Mouse (Mus musculus): ENCODE results near the gene Setdb2. TPM values are rescaled to one million over a fixed set of nuclear protein-coding genes. Genes with fewer than 3 reads are reported as not detected.
"Not testable (repeated sequence)": the region's sequence is repeated elsewhere in the genome, so short reads cannot be mapped to it uniquely, and the experiment has no call there.

The Setdb2 gene
- polyA plus RNA-seq, 1 experiment from 2014 or later, result 5.6 TPM

DNA sequence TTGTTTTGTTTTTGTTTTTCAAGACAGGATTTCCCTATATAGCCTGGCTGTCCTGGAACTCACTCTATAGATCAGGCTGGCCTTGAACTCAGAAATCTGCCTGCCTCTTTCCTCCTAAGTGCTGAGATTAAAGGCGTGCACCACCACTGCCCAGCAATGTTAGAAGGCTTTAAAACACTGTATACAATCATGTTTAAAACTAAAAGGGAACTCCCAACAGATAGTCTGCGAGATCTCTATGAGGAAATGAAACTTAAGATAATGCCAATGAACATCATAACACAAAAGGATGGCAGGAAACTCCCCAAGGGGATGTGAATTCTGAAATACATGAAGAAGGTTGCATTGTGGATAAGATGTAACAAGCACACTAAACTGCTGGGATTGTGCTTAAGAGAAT, 2.2 kb downstream of the Setdb2 start:
- CTCF ChIA-PET, result no interaction called here
- no peak for TF ChIP-seq CTCF (IDR thresholded peaks at IDR 0.05)
- ATAC-seq (no peak), DNase-seq (ENCODE audit: low read depth, low spot score) (no peak)
- no peaks in the 10 kb centered on the region for H3K27me3 ChIP-seq
- in situ Hi-C loops (cut with MboI; ENCODE audit: low pct_unique_long_range_greater_than_20kb), result no loop called here
- POLR2A ChIA-PET, result no interaction called here

DNA sequence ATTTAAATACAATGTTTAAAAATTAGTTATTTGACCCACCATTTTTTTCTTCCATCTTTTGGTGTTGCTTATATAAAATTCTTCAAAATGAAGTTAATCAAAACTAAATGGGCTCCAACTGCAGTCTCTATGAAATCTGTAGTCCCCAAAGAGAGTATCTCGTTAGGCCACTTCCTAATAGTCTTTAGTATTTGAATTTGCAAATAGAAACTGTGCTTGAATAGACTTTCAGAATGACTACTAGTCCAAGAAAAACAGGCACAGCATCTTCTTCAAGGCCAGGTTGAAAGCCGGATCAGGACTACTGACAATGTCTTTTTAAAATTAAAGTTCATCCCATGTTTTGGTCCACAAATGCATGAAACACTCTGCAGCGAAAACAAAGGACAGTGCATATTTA, 3.3 kb downstream of the Setdb2 start:
- no peak for TF ChIP-seq CTCF (IDR thresholded peaks at IDR 0.05)
- ATAC-seq (no peak), DNase-seq (ENCODE audit: low read depth, low spot score) (no peak)
- ChIA-PET POLR2A (no interaction called here), CTCF (no interaction called here)
- in situ Hi-C loops (cut with MboI; ENCODE audit: low pct_unique_long_range_greater_than_20kb), result no loop called here
- no peaks in the 10 kb centered on the region for H3K27me3 ChIP-seq

DNA sequence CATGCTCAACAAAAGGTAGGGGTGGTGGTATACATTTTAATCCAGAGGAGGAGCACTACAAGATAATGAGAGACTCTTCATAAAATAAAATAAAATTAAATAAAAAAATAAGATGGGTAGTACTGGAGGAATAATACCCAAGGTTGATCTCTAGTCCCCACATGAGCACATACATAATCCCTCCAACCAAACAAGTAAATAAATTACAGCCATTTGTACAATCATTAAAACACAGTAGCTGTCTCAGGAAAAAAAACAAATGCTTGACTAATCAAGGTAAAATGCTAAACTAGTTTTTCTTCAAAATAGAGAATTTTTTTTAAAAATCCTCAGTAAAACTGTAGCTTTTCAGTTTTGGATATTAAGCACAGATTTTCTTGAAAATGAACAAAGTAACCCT, 5.5 kb downstream of the Setdb2 start:
- CTCF ChIA-PET, result no interaction called here

DNA sequence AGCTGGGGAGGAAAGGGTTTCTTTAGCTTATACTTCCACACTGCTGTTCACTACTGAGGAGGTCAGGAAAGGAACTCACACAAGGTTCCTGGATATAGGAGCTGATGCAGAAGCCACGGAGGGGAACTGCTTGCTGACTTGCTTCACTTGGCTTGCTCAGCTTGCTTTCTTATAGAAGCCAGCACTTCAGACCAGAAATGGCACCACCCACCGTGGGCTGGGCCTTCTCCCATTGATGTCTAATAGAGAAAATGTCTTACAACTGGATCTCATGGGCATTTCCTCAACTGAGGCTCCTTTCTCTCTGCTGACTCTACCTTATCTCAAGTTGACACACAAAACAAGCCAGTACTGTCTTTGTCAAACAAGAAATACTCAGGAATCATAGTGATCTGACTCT, 6.8 kb downstream of the Setdb2 start:
- no peak for TF ChIP-seq CTCF (IDR thresholded peaks at IDR 0.05)
- ATAC-seq (no peak), DNase-seq (ENCODE audit: low read depth, low spot score) (no peak)
- in situ Hi-C loops (cut with MboI; ENCODE audit: low pct_unique_long_range_greater_than_20kb), result no loop called here
- CTCF ChIA-PET, result interaction anchor here (1.4 kb wide), 1 partner anchor 34 kb away, joined by 3 read pairs; no protein-coding TSS in a partner anchor
- no peaks in the 10 kb centered on the region for H3K27me3 ChIP-seq
- POLR2A ChIA-PET, result no interaction called here

More for the DNA sequence above, 5.5 kb downstream of the Setdb2 start:
- DNase-seq (ENCODE audit: low read depth, low spot score) (no peak), ATAC-seq (no peak)
- in situ Hi-C loops (cut with MboI; ENCODE audit: low pct_unique_long_range_greater_than_20kb), result no loop called here
- TF ChIP-seq CTCF (IDR thresholded peaks at IDR 0.05), result no peak
- H3K27me3 ChIP-seq, result no peaks in the 10 kb centered on the region
- POLR2A ChIA-PET, result no interaction called here

DNA sequence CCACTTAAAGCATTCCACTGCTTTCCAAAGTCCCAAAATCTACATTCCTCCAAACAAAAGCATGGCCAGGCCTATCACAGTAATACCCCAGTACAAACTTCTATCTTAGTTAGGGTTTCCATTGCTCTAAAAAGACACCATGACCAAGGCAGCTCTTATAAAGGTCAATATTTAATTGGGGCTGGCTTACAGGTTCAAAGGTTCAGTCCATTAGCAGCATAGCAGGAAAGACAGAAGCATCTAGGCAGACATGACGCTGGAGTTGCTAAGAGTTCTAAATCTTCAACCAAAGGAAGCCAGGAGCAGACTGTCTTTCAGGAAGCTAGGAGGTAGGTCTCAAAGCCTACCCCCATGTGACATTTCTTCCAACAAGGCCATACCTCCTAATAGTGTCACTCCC, 10.1 kb downstream of the Setdb2 start:
- no peak for TF ChIP-seq CTCF (IDR thresholded peaks at IDR 0.05)
- DNase-seq (ENCODE audit: low read depth, low spot score) (no peak), ATAC-seq (no peak)
- ChIA-PET CTCF (no interaction called here), POLR2A (no interaction called here)
- in situ Hi-C loops (cut with MboI; ENCODE audit: low pct_unique_long_range_greater_than_20kb), result no loop called here
- H3K27me3 ChIP-seq, result no peaks in the 10 kb centered on the region

DNA sequence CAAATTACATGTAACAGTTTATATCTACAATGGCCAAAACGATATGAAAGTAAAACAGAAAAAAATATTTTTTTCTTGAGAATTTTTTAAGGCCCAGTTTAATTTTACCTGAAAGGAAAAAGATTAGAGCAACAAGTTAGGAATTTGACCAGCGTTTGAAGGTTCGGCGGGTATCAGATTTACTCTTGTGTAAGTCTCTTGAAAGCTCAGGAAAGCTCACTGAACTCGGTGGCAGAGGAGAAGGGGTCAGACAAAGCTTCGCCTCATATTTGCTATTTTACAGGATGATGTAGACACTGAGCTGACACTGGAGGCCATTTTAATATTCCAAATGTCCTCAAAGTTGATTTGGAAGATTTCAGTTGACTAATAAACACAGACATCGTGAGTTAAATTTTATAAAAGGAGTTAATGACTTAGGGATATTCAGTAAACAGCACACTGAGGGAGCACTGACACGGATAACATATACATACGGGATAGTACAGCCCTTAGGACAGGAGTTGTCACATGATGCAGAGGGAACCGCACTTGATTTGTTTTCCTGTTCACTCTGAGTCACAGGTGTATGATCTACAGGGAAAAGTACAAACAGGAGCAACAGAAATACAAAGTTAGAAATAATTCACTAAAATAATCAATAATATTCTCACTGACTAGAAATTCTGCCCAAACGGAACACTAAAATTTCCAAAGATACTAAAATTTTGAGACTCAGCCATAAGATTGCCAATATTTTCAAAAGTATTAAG, 17.6 kb downstream of the Setdb2 start:
- DNase-seq (ENCODE audit: low read depth, low spot score) (no peak), ATAC-seq (no peak)
- ChIA-PET POLR2A (no interaction called here), CTCF (no interaction called here)
- H3K27me3 ChIP-seq, result no peaks in the 10 kb centered on the region
- in situ Hi-C loops (cut with MboI; ENCODE audit: low pct_unique_long_range_greater_than_20kb), result no loop called here
- no peak for TF ChIP-seq CTCF (IDR thresholded peaks at IDR 0.05)

DNA sequence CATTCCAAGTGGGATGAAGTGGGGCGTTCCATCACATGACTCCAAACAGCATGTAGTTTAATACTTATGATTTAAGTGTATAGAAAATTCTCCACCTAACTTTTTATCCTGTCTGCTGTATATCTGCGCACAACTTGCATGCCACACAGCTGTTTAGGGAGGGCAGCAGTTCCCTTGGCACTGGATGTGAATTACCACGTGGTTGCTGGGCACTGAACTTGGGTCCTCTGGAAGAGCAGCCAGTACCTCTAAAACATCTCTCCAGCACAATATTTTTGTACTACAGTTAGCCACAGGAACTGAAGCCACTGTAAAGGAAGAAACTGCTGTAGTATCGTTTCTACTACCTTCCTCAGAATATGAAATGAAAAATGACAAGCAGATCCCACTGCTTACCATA, 22.5 kb downstream of the Setdb2 start:
- CTCF ChIA-PET, result no interaction called here
- H3K27me3 ChIP-seq, result no peaks in the 10 kb centered on the region
- no peak for ATAC-seq
- POLR2A ChIA-PET, result no interaction called here
- no peak for TF ChIP-seq CTCF (IDR thresholded peaks at IDR 0.05)
- in situ Hi-C loops (cut with MboI; ENCODE audit: low pct_unique_long_range_greater_than_20kb), result no loop called here
- DNase-seq (ENCODE audit: low read depth, low spot score), result no peak

DNA sequence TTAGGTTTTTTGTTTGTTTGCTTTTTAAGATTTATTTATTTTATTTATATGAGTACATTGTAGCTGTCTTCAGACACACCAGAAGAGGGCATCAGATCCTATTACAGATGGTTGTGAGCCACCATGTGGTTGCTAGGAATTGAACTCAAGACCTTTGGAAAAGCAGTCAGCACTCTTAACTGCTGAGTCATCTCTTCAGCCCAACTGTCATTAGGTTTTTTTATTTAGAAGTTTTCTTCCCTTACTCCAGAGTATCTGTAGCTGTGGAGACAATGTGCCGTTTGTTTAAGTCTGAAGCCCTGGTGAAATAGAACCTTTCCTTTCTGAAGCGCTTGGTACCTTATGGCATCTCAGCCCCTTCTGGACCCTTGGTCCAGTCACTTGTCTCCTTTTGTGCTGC, 25.7 kb downstream of the Setdb2 start:
- CTCF ChIA-PET, result interaction anchor here (1.4 kb wide), 1 partner anchor 11 kb away, joined by 3 read pairs; no protein-coding TSS in a partner anchor
- H3K27me3 ChIP-seq; POLR2A ChIA-PET; DNase-seq (ENCODE audit: low read depth, low spot score); in situ Hi-C loops (cut with MboI; ENCODE audit: low pct_unique_long_range_greater_than_20kb); ATAC-seq: not testable (repeated sequence)

DNA sequence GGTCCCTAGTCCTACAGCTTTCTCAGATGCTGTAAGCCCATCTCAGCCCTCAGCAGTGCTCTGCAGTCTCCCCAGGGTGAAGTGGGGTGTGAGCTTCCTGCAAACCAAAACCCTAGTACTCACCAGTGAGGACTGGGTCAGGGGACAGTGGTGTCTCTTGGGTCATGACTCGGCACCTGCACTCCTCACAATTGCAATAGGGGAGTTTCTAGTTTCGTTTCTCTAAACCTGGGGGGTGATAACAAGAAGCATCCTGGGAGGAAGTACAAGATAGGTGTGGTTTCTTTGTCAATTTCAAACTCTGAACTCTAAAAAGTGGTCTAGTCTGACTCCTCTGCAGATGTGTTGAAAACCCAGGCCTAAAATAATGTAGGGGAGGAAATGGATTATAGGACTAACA, 43.7 kb downstream of the Setdb2 start:
- POLR2A ChIA-PET, result no interaction called here
- H3K27me3 ChIP-seq, result no peaks in the 10 kb centered on the region
- no peak for ATAC-seq
- CTCF ChIA-PET, result no interaction called here
- no peak for DNase-seq (ENCODE audit: low read depth, low spot score)
- no peak for TF ChIP-seq CTCF (IDR thresholded peaks at IDR 0.05)
- in situ Hi-C loops (cut with MboI; ENCODE audit: low pct_unique_long_range_greater_than_20kb), result loop anchor here (5.0 to 25.0 kb wide), 2 partner anchors 35 to 615 kb away; no protein-coding TSS in a partner anchor

DNA sequence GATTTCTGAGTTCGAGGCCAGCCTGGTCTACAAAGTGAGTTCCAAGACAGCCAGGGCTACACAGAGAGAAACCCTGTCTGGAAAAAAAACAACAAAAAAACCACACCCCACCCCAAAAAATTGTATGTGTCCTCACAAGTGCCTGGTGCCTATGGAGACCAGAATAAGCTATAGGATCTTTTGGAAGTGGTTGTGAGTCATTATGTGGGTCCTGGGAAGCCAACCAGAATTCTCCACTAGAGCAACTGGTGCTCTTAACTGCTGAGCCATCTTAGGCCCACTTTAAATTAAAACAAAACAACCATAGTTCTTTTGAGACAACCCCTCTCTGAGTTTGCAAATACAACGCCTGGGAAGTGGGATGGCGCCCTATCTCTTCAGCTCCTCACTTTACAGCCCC, 45.4 kb downstream of the Setdb2 start, which contains the start of gene Phf11c:
Gene Phf11c (minus strand): TSS at position 101 of the 400 bp plus-strand sequence.
- no peak for TF ChIP-seq CTCF (IDR thresholded peaks at IDR 0.05)
- in situ Hi-C loops (cut with MboI; ENCODE audit: low pct_unique_long_range_greater_than_20kb), result loop anchor here (5.0 to 25.0 kb wide), 2 partner anchors 33 to 617 kb away; no protein-coding TSS in a partner anchor
- POLR2A ChIA-PET, result no interaction called here
- no peaks in the 10 kb centered on the region for H3K27me3 ChIP-seq
- CTCF ChIA-PET, result interaction anchor here (1.0 kb wide), 1 partner anchor 178 kb away, joined by 3 read pairs; no protein-coding TSS in a partner anchor
- DNase-seq (ENCODE audit: low read depth, low spot score) (no peak), ATAC-seq (no peak)

DNA sequence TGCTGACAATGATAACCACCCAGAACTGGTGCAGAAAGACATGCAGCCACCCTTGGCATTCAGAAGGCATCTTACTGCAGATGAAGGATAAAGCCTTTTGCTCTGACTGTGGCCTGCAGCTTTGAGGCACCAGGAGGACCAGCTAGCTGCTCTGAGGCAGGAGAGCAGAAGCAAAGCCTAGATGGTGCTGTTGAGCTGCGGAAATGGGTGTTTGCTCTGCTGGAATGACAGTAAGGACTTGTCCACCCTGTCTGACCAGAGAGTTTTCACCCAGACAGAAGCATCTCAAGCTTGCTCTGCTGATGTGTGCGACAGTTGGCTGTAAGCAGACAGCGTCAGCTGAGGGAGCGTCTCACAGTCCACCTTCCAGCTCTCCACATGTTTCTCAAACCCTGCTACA, 50.5 kb downstream of the Setdb2 start:
- POLR2A ChIA-PET; H3K27me3 ChIP-seq; DNase-seq (ENCODE audit: low read depth, low spot score); ATAC-seq: not testable (repeated sequence)
- CTCF ChIA-PET, result interaction anchor here (0.9 kb wide), 1 partner anchor 166 kb away, joined by 3 read pairs; no protein-coding TSS in a partner anchor
- in situ Hi-C loops (cut with MboI; ENCODE audit: low pct_unique_long_range_greater_than_20kb), result loop anchor here (25.0 kb wide), 1 partner anchor 622 kb away; no protein-coding TSS in a partner anchor

Measured in Patski (cell line).